Mouse (Mus musculus) E14TG2a.4 (cell line): ENCODE data around the gene Spg7.
"Not testable (repeated sequence)": the region's sequence is repeated elsewhere in the genome, so short reads cannot be mapped to it uniquely, and the experiment has no call there.

Experiments used
- H3K27me3 ChIP-seq: 2 replicates; pipeline ENCODE4 v1.6.1; 2014; ENCODE audit warnings: low read length, control low read depth; ENCODE audit not compliant: insufficient read depth
- H3K36me3 ChIP-seq: 2 replicates; pipeline ENCODE4 v1.6.1; 2014; ENCODE audit warnings: low read length, control low read depth; ENCODE audit not compliant: insufficient read depth
- H3K4me1 ChIP-seq: replicated peaks from 2 replicates; pipeline ENCODE4 v1.6.1; 2014; ENCODE audit warnings: low read depth, low read length, control low read depth
- H3K4me3 ChIP-seq: replicated peaks from 2 replicates; pipeline ENCODE4 v1.5.1; 2014; ENCODE audit warnings: mild to moderate bottlenecking, low read length
- H3K9me3 ChIP-seq: 2 replicates; pipeline ENCODE4 v1.6.1; 2014; ENCODE audit warnings: low read length, control low read depth
- CTCF ChIP-seq: conservative IDR thresholded peaks from 2 replicates; pipeline ENCODE4 v1.5.1; 2014; ENCODE audit warnings: low read length
- NANOG ChIP-seq: IDR thresholded peaks from 2 replicates; pipeline ENCODE4 v1.6.1; 2014; ENCODE audit warnings: borderline replicate concordance, low read length, mixed read lengths
- POU5F1 ChIP-seq: IDR thresholded peaks from 2 replicates; pipeline ENCODE4 v1.6.1; 2014; ENCODE audit warnings: low read length, borderline replicate concordance

The Spg7 gene

GRCm38 (mm10) chr8:123043941-123044340 is 18.8 kb upstream of the Spg7 start:
- peaks cover 61% of the 10 kb centered on the region for H3K4me1 ChIP-seq
- peak overlapping the region; percentile 96 for H3K4me3 ChIP-seq
- peaks cover 20% of the 10 kb centered on the region for H3K36me3 ChIP-seq
- TF ChIP-seq CTCF (no peak), POU5F1 (no peak), NANOG (no peak)
- no peaks in the 10 kb centered on the region for H3K27me3 ChIP-seq
- H3K9me3 ChIP-seq = no peaks in the 10 kb centered on the region

- H3K9me3 ChIP-seq, H3K27me3 ChIP-seq: not testable (repeated sequence)
- Histone ChIP-seq H3K36me3 (peaks cover 20% of the 10 kb centered on the region), H3K4me3 (peak overlapping the region; percentile 96), H3K4me1 (peaks cover 51% of the 10 kb centered on the region)
Observed at GRCm38 (mm10) chr8:123044743-123045425, 17.9 kb upstream of the Spg7 start.

- Histone ChIP-seq H3K9me3 (no peaks in the 10 kb centered on the region), H3K27me3 (no peaks in the 10 kb centered on the region), H3K36me3 (peaks cover 20% of the 10 kb centered on the region), H3K4me3 (no peak overlapping the region), H3K4me1 (peaks cover 41% of the 10 kb centered on the region)
- TF ChIP-seq CTCF (no peak), POU5F1 (no peak), NANOG (no peak)
Observed at GRCm38 (mm10) chr8:123046706-123047105, 16.0 kb upstream of the Spg7 start.

GRCm38 (mm10) chr8:123047827-123048226 is 14.9 kb upstream of the Spg7 start:
- Histone ChIP-seq H3K4me1 (peaks cover 41% of the 10 kb centered on the region), H3K9me3 (no peaks in the 10 kb centered on the region), H3K4me3 (no peak overlapping the region), H3K36me3 (peaks cover 20% of the 10 kb centered on the region), H3K27me3 (no peaks in the 10 kb centered on the region)
- TF ChIP-seq POU5F1 = no peak
- TF ChIP-seq CTCF = no peak
- TF ChIP-seq NANOG = no peak

- no peak for TF ChIP-seq NANOG
- TF ChIP-seq POU5F1 = no peak
- no peak for TF ChIP-seq CTCF
- H3K27me3 ChIP-seq = no peaks in the 10 kb centered on the region
- no peak overlapping the region for H3K4me3 ChIP-seq
- no peaks in the 10 kb centered on the region for H3K9me3 ChIP-seq
- peaks cover 41% of the 10 kb centered on the region for H3K4me1 ChIP-seq
- peaks cover 18% of the 10 kb centered on the region for H3K36me3 ChIP-seq
Observed at GRCm38 (mm10) chr8:123048402-123048801, 14.3 kb upstream of the Spg7 start.

GRCm38 (mm10) chr8:123051458-123051857 is 11.3 kb upstream of the Spg7 start:
- Histone ChIP-seq H3K4me3 (no peak overlapping the region), H3K9me3 (no peaks in the 10 kb centered on the region), H3K36me3 (no peaks in the 10 kb centered on the region), H3K27me3 (no peaks in the 10 kb centered on the region), H3K4me1 (peaks cover 22% of the 10 kb centered on the region)
- TF ChIP-seq NANOG = no peak
- TF ChIP-seq POU5F1 = no peak

GRCm38 (mm10) chr8:123064072-123064471 is 1.3 kb downstream of the Spg7 start:
- no peaks in the 10 kb centered on the region for H3K9me3 ChIP-seq
- no peaks in the 10 kb centered on the region for H3K27me3 ChIP-seq

GRCm38 (mm10) chr8:123064809-123065213 is 2.1 kb downstream of the Spg7 start:
- H3K36me3 ChIP-seq = peaks cover 31% of the 10 kb centered on the region

More at GRCm38 (mm10) chr8:123064072-123064471, 1.3 kb downstream of the Spg7 start:
- Histone ChIP-seq H3K4me3 (peak overlapping the region; percentile 99), H3K36me3 (peaks cover 27% of the 10 kb centered on the region), H3K4me1 (peaks cover 40% of the 10 kb centered on the region)
- TF ChIP-seq NANOG (no peak), CTCF (no peak), POU5F1 (no peak)

GRCm38 (mm10) chr8:123065214-123066100 is 2.7 kb downstream of the Spg7 start:
- H3K4me3 ChIP-seq = peak overlapping the region; percentile 99
- peaks cover 40% of the 10 kb centered on the region for H3K4me1 ChIP-seq
- H3K9me3 ChIP-seq = no peaks in the 10 kb centered on the region
- peaks cover 34% of the 10 kb centered on the region for H3K36me3 ChIP-seq
- no peaks in the 10 kb centered on the region for H3K27me3 ChIP-seq
- TF ChIP-seq CTCF (no peak), POU5F1 (no peak), NANOG (no peak)

More at GRCm38 (mm10) chr8:123064809-123065213, 2.1 kb downstream of the Spg7 start:
- H3K4me3 ChIP-seq = peak overlapping the region; percentile 99
- H3K9me3 ChIP-seq = no peaks in the 10 kb centered on the region
- H3K4me1 ChIP-seq = peaks cover 40% of the 10 kb centered on the region
- TF ChIP-seq POU5F1 (no peak), CTCF (no peak), NANOG (no peak)
- H3K27me3 ChIP-seq = no peaks in the 10 kb centered on the region
